Mouse (Mus musculus) CD4-positive, CD25-positive, alpha-beta regulatory T cell, adult 9 weeks (primary cell): ENCODE measurements around the gene Wdr82. TPM values are rescaled to one million over a fixed set of nuclear protein-coding genes. Genes with fewer than 3 reads are reported as not detected.

ENCODE experiments used
- polyA plus RNA-seq: library from polyadenylated mRNA; unstranded; fragments of 100-300 nt; shearing (Covaris generic); gene quantifications from one replicate; pipeline ENCODE4 v1.2.1, GENCODE M21; 2017

The Wdr82 gene
- 36.4 TPM for polyA plus RNA-seq

GRCm38 (mm10) chr9:106170556-106171345 lies at the start of gene Wdr82:
Wdr82 (plus strand) TSS chr9:106170928.

DNA sequence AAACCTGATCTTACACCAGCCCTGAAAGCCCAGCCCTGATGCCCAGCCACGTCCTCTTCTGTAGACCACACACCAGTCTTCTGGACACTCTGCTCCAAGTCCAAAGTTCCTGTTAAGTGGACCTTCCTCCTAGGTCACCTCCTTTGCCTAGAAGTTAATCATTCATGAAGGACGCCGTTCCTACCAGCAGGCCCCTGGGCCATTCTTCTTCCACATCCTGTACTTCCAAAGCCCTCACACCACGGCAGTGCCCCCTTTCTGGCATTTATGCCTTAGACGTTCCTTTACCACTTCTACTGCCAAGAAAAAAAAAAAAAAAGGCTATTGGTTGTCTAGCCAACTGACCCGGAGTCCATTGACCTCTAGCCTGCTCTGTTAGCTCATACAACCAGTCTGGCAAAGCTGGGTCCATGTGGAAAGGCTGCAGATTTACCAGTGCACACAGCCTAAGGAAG lies 12.7 kb upstream of the Wdr82 start, which contains the start of gene Glyctk:
Gene Glyctk, minus strand, starts transcription at position 102 of the 455 bp plus-strand sequence.

DNA sequence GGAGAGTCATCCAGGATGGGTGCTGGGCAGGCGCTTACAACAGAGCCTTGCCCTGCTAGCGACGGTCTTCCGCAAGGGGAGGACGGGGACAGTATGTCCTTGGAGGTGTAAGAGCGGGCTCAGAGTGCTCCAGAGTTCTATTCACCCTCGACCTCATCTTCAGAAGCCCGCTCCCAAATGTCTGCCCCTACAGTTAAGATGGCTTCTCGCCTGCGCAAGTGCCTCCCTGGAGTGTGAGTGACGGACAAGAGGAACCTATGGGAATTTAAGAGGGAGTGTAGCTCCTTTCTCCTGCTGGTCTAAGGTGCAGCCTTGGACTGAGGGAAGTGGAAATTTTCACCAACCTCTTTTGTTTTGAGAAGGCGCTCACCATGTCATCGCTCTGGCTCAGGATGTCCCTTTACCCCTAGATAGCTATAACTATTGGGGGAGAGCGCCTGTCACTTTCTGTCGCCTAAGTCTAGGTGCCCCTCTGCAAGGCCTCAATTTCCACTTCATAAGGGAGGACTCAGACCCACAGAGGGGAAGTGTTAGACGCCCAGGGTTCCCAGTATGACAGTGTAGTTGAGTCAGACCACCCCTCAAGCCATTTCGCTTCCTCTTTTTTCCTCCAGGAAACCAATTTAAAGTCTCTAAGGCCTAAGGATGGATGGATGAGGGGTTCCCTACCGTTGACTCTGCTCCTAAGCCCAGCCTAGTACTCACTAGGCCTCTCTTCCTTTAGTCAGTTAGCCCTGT lies 29.0 kb downstream of the Wdr82 start, which contains the start of gene Ppm1m:
Gene Ppm1m, minus strand, starts transcription at position 212 of the 738 bp plus-strand sequence.

DNA sequence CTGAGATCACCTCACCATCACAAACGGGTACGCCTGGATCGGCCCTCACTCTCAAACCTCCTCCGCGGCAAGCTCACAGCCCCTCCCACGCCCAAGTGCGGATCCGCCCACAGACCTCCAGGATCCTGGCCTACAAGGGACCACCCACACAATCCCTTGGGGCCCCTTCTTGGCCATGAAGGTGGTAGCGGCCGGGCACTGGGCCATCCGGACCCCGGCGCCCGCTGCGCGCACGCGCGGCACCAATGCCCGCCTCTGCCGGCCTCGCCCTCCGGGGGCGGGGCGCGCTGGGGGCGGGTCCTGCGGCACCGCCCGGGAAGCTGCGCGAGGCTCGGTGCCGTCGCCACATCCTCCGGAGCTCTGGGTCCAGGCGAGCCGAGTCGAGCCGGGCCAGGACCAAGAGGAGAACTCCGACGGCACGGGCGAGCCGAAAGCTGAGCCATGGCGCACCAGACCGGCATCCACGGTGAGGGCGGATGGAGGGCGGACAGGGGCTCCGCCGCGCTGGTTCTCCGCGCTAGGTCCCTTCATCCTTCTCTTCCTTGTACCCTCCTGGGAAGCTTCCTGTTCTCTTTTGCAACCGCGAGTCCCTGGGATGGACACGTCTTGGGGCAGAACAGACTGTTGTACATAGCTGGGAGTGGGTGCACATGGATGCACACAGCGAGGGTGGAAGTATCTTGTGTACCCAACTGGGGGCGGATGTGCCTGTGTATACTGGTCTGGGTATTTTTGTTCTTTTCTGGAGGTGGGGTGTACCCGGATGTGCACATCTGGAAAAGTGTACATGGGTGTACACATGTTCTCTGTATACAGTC lies 32.3 kb downstream of the Wdr82 start, which contains the start of gene Twf2:
Gene Twf2, plus strand, starts transcription at position 290 of the 818 bp plus-strand sequence.

DNA sequence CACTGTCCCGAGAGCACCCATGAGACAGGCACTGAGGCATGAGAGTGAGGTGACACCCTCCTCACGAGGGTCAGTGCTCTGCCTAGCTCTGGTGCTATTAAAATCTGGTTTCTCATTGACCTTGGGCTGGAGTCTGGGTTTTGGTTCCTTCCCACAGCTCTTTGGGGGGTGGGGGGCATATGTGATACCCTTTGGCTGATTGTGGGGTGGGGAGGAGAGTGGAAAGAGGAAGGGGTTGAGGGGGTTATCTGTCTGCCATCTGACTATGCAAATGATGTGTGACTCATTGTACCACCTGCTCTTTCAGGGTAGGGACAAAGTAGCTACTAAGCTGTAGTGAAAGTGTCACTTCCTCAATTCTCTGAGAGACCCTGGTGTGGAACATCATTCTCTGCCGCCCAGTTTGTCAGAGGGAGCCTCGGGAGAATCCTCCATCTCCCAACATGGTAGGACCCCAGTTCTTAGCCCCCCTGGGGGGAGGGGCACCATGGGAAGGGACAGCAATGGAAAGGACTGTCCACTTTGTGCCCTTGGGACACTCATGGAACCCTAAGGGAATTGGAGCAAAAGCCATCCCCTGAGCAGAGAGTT lies 51.6 kb downstream of the Wdr82 start, which contains the start of gene Tlr9:
Gene Tlr9, plus strand, starts transcription at position 338 of the 591 bp plus-strand sequence.

Other genes with a start within 250 kb of the Wdr82 start
- gene Col6a5, start 210.3 kb upstream of the Wdr82 start, polyA plus RNA-seq = not detected
- not detected for gene Col6a4, start 74.1 kb upstream of the Wdr82 start, polyA plus RNA-seq
- 8.7 TPM for gene Glyctk, start 12.8 kb upstream of the Wdr82 start, polyA plus RNA-seq
- gene Ppm1m, start 28.8 kb downstream of the Wdr82 start, polyA plus RNA-seq = 10.6 TPM
- gene Twf2, start 32.2 kb downstream of the Wdr82 start, polyA plus RNA-seq = 357 TPM
- not detected for gene Tlr9, start 51.7 kb downstream of the Wdr82 start, polyA plus RNA-seq
- 59.4 TPM for gene Alas1, start 77.7 kb downstream of the Wdr82 start, polyA plus RNA-seq
- gene Poc1a, start 110.1 kb downstream of the Wdr82 start, polyA plus RNA-seq = 6.2 TPM
- 10.4 TPM for gene Dusp7, start 197.7 kb downstream of the Wdr82 start, polyA plus RNA-seq